Mouse (Mus musculus): Measurements from ENCODE around the gene Tspan13.

Tspan13 gene

DNA sequence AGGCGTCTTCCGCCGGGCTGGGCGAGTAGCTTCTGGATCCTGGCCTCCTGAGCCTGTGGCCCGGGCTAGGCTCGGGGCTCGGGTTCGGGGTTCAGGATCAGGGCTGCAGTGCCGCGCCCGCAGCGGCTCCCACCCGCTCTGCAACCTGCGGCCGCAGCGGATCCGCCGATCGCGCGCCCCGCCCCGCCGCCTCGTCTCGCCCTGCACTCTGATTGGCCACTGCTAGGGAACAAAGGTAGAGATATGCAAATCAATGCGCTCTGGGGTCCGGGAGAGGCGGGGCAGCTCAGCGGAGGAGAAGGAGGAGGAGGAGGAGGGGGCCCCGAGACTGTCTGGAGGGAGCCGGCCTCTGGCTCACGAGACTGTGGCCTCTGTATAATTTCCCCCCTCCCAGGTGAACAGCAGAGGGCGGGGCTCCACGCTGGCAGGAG lies at the start of gene Tspan13:
Gene Tspan13 (minus strand): TSS at position 153 of the 431 bp plus-strand sequence.
- peak; percentile 96 for DNase-seq (ENCODE audit: low read depth, low spot score)

- DNase-seq (ENCODE audit: low read depth, low spot score), result no peak
Observed at GRCm38 (mm10) chr12:36091964-36092363, 49.7 kb upstream of the Tspan13 start.

- DNase-seq (ENCODE audit: low read depth, low spot score), result no peak
Observed at GRCm38 (mm10) chr12:36089221-36089620, 46.9 kb upstream of the Tspan13 start.

- DNase-seq (ENCODE audit: low read depth, low spot score), result no peak
Observed at GRCm38 (mm10) chr12:36088804-36089203, 46.5 kb upstream of the Tspan13 start.

DNA sequence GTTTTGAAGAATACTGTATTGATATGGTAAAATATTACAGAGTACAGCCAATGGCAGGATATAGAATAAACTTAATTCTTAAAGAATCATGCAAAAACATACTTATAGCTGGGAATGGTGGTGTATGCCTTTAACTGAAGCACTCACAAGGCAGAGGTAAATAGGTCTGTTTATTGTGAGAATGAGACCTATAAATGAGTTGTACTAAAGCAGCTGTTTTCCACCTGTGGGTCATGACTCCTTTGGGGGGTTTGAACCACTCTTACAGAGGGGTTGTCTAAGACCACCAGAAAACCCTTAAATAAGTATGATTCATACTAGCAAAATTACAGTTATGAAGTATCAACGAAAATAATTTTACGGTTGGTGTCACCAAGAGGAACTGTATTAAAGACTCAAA lies 43.1 kb upstream of the Tspan13 start:
- DNase-seq (ENCODE audit: low read depth, low spot score), result no peak

DNA sequence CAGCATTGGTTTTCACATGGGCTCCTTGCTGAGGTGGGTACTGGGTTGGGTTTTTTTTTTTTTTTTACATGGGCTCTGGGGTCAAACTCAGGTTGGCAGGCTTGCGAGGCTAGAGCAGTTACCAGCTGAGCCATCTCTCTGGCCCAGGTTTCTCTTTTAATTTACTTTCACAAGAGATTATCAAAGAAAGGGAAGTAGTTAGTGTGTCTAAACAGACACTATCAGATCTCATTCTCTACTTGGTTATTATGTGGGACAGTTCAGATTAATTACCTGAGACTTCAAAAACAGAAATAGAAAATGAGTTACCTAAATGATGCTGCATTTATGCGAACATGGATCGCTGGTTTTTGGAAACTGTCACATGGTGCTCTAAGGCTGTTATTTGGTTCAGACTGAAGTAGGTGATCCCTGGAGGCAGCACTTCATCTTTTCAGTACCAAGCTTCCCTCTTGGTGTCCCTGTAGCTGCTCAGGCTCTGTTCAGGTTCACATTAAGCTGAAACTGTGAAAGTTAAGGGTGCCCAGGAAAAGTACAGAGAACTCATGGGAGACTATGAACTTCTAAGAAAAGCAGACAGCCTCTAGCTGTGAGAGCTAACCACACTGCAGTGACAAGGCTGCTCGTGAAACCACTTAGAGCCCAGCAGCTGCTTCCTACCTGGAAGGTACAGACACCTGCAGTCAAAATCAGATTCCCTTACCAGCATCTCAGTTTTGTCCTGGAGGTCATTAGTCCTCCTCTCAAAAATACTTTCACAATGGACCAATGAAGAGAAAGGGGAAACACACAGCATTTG lies 36.0 kb upstream of the Tspan13 start:
- DNase-seq (ENCODE audit: low read depth, low spot score), result no peak

- no peak for DNase-seq (ENCODE audit: low read depth, low spot score)
Observed at GRCm38 (mm10) chr12:36072860-36073259, 30.6 kb upstream of the Tspan13 start.

- no peak for DNase-seq (ENCODE audit: low read depth, low spot score)
Observed at GRCm38 (mm10) chr12:36070231-36070630, 27.9 kb upstream of the Tspan13 start.

- DNase-seq (ENCODE audit: low read depth, low spot score), result no peak
Observed at GRCm38 (mm10) chr12:36067538-36067937, 25.2 kb upstream of the Tspan13 start.

DNA sequence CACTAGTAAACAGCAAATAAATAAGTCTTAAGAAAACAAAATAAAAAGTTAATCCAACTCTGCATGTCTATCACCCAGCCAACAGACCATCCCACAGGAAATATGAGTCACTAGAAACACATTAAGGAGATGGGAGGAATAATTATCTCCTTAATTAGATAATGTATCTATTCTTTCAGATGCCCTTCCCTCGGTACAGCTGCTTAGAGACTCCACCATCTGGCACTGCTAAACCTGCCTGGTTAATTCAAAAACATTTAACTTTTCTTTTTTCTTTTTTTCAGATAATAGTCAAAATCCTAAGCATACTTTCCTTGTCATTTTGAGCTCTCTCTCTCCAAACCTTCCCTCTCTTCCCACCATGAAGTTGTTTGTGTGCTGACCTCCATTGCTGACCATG lies 23.6 kb upstream of the Tspan13 start:
- no peak for DNase-seq (ENCODE audit: low read depth, low spot score)

DNA sequence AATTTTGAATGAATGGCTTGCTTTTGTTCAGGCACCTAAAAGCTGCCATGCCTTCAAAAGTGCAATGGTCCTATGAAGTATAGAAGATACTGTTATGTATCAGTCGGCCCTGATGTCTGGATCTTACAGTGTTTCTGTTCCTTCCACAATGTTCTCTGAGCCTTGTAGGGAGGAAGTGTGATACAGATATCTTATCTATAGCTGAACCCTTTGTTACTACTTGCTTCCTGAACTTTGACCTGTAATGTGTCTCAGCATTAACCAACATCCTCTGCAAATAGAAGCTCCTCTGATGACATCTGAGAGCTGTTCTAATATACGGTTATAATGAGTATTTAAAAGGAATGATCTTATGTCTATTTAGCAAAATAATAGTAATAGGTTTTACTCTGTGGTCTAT lies 15.4 kb upstream of the Tspan13 start:
- no peak for DNase-seq (ENCODE audit: low read depth, low spot score)

- DNase-seq (ENCODE audit: low read depth, low spot score), result no peak
Observed at GRCm38 (mm10) chr12:36050276-36050675, 8.0 kb upstream of the Tspan13 start.

DNA sequence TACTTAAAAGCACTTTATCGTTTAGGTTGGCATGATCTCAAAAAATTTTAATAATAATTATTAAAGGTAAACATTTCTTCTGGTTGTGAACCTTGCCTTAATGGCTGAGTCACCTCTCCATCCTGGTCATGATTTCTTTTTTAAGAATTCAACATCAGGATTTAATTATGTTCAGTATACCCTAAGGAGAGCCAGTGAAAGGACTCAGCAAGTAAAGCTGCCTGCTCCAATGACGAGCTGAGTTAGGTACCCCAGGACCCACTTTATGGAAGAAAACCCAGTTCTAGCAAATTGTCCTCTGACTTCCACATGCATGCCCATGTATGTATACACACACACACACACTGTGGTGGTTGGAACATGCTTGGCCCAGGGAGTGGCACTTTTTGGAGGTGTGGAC lies 5.3 kb upstream of the Tspan13 start:
- DNase-seq (ENCODE audit: low read depth, low spot score), result no peak

DNA sequence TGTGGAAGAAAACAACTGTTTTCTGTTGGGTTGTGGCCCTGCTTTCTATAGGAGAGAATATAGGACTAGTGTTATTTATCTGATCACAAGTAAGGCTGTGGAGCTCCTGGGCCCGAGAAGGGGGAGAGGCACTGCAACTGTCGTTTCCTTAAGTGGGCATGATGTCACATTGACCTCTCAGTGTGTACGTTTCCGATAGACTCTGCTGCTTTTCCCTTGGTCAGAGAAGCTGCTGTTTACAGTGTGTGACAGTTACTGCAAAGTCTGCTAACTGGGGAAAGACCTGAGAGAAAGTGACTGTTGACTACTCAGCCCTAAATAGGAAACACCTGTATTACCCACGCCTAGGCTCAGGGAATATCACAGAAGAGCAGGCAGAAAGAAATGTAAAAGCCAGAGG lies 3.9 kb upstream of the Tspan13 start:
- DNase-seq (ENCODE audit: low read depth, low spot score), result no peak

DNA sequence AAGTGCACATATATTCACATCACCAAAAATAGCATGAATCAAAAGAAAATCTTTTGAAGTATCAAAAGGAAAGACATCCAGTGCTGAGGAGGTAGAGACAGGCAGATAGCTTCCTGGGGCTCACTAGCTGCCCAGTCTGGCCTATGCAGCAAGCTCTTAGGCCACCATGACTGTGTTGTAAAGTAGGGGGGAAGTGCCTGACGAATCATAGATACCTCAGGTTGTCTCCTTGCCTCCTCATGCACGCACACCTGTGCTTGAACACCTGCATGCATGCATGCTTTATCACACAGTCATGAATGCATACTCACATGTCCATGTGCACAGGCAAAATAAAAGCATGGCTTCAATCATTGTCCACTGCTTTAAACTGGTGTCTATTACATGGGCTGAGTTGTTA lies 2.4 kb upstream of the Tspan13 start:
- no peak for DNase-seq (ENCODE audit: low read depth, low spot score)

DNA sequence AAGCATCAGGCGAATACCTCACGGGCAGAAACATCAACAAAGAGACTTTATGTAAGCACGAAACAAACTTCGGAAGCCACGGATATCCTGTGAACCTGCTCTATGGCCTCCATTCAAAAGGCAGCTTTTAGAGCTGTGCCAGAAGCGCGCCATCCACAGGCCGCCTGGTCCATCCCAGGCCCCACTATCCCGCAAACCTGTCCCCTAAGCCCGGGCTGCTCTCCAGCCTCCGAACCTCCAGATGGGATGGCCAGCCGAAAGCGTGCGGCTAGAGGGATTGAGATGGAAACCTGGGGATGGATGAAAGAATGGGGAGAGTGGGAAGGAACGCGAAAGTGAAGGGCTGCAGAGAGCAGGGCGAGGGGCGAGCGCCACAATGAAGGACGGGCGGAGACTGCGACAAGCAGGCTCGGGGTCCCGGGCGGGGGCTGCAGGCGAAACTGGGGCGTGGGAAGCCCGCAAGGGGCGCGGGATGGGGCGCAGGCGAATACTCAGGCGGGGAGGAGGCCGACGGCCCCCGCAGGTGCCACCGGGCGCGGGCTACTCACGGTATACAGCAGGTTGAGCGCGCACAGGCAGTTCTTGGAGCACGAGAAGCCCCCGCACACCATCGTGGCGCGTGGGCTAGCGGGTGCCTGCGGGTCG lies 475 bp downstream of the Tspan13 start:
- peak; percentile 72 for DNase-seq (ENCODE audit: low read depth, low spot score)

DNA sequence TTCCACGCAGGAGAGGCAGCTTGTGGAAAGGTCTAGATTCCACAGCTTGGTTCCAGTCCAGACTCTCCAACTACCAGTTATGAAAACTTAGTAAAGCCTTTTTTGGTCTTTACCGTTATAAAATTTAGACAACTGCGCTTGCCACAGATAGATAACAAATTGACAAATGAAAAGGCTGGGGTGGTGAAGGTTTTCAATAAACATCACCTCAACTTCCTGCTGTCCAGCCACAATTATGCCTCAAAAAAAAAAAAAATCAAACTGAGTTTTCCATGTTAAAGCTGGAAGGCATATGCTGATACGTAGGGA lies 1.1 kb downstream of the Tspan13 start:
- DNase-seq (ENCODE audit: low read depth, low spot score), result no peak

DNA sequence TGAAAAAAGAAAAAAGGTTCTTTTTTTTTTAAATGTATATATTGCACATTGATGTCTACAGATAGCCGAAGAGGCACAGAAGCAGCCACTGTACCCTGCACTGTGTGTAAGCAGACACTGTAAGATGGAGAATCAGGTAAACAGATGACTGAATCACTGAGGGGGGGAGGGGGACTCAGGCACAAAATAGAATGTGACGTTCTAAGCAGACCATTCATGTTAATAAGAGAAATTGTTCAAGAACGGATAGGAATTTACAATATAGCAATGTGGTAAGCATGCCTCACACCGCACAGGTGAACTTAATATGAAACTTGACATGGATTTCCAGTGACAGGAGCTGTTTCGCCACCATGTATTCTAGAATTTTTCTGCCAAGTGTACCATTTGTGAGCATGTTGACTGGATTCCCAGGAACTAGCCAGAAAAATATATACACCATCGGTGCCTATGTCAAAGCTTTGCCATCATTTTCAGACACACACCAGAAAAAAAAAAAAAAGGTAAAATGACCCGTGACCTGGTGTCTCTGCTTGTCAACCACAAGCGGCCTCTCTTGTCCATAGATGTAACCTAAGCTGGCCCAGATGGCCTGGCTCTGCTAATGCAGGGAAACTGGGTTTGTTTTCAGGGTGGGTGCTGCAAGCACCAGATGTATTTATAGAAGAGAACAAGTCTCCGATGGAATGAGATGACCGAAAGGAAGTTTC lies 1.6 kb downstream of the Tspan13 start:
- DNase-seq (ENCODE audit: low read depth, low spot score), result no peak

DNA sequence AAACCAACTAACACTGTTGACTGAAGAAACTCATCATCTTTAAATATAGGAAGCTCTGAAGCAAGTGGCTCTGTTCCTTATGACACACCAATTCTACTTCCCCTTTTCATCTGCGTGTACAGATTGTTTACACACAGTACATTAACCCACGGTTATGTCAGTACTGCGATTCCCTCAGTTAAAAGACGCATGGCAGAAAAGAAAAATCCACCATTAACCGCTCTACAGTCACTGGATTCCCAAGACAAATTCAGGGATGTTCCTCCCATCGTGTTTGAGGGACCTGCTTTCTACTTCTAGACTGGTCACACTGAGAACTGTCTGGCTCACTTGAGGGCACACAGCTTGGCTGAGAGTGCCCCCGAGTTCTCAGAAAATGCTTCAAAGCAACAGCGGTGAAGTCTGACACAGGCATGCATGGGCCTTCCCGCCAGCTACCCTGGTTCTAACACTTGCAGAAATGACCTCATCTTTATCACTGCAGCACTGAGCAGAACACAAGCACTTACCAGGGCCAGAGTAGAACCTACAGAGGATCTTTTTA lies 2.7 kb downstream of the Tspan13 start:
- DNase-seq (ENCODE audit: low read depth, low spot score), result no peak

GRCm38 (mm10) chr12:36036776-36037175 lies 5.5 kb downstream of the Tspan13 start:
- no peak for DNase-seq (ENCODE audit: low read depth, low spot score)

- DNase-seq (ENCODE audit: low read depth, low spot score), result no peak
Observed at GRCm38 (mm10) chr12:36036121-36036520, 6.2 kb downstream of the Tspan13 start.

GRCm38 (mm10) chr12:36035501-36035900 lies 6.8 kb downstream of the Tspan13 start:
- DNase-seq (ENCODE audit: low read depth, low spot score), result no peak

All from R1 (cell line).